Mouse (Mus musculus) stomach, embryonic 14.5 days (tissue): ENCODE data around the gene Hebp2. TPM values are rescaled to one million over a fixed set of nuclear protein-coding genes. Genes with fewer than 3 reads are reported as not detected.

Source experiments
- ATAC-seq: fragments of 200-750 bp; cut with Nextera tagmentation; 2 replicates; pipeline ENCODE4 v1.8.0; 2017; ENCODE audit warnings: low read depth, moderate TSS enrichment; ENCODE audit not compliant: insufficient number of reproducible peaks, insufficient read depth, low FRiP score
- H3K27ac ChIP-seq: fragments of 300-500 bp; sonication (generic); 2 replicates; pipeline ENCODE4 v1.5.1; 2014; ENCODE audit warnings: mild to moderate bottlenecking, low read length, moderate library complexity, mixed read lengths
- H3K27me3 ChIP-seq: fragments of 300-500 bp; sonication (generic); 2 replicates; pipeline ENCODE4 v1.6.1; 2014; ENCODE audit warnings: low read length, control low read depth, mixed read lengths; ENCODE audit not compliant: control insufficient read depth, insufficient read depth
- H3K36me3 ChIP-seq: fragments of 300-500 bp; sonication (generic); 2 replicates; pipeline ENCODE4 v1.6.1; 2014; ENCODE audit warnings: mild to moderate bottlenecking, control low read depth, low read length, moderate library complexity, mixed read lengths; ENCODE audit not compliant: control insufficient read depth, insufficient read depth
- H3K4me1 ChIP-seq: fragments of 300-500 bp; sonication (generic); 2 replicates; pipeline ENCODE4 v1.6.1; 2014; ENCODE audit warnings: low read length, control low read depth, mixed read lengths; ENCODE audit not compliant: control insufficient read depth, insufficient read depth
- H3K4me2 ChIP-seq: fragments of 300-500 bp; sonication (generic); replicated peaks from 2 replicates; pipeline ENCODE4 v1.6.1; 2014; ENCODE audit warnings: low read depth, low read length, control low read depth
- H3K4me3 ChIP-seq: fragments of 300-500 bp; sonication (generic); 2 replicates; pipeline ENCODE4 v1.5.1; 2014; ENCODE audit warnings: low read depth, low read length, control low read depth
- H3K9ac ChIP-seq: fragments of 300-500 bp; sonication (generic); replicated peaks from 2 replicates; pipeline ENCODE4 v1.6.1; 2014; ENCODE audit warnings: low read depth, mild to moderate bottlenecking, control low read depth, low read length, moderate library complexity, mixed read lengths
- H3K9me3 ChIP-seq: fragments of 300-500 bp; sonication (generic); 2 replicates; pipeline ENCODE4 v1.6.1; 2016; ENCODE audit warnings: low read depth, low read length, control low read depth; ENCODE audit not compliant: control insufficient read depth
- WGBS: fragments of 180-500 bp; shearing (Covaris S2); extraction: QIAGEN DNeasy Blood & Tissue Kit; methylation state at CpG from one replicate; pipeline ENCODE4 v1.1.7; 2014; 5-methylcytosine and 5-hydroxymethylcytosine counted together
- polyA plus RNA-seq: library from polyadenylated mRNA; unstranded; fragments of >200 nt; fragmentation: Nextera tagmentation; extraction: Ambion mirVana; gene quantifications from 2 replicates; pipeline ENCODE4 v1.2.1, GENCODE M21; 2014

Hebp2 gene
- polyA plus RNA-seq, 1 experiment from 2014 or later = 35.4 TPM

DNA sequence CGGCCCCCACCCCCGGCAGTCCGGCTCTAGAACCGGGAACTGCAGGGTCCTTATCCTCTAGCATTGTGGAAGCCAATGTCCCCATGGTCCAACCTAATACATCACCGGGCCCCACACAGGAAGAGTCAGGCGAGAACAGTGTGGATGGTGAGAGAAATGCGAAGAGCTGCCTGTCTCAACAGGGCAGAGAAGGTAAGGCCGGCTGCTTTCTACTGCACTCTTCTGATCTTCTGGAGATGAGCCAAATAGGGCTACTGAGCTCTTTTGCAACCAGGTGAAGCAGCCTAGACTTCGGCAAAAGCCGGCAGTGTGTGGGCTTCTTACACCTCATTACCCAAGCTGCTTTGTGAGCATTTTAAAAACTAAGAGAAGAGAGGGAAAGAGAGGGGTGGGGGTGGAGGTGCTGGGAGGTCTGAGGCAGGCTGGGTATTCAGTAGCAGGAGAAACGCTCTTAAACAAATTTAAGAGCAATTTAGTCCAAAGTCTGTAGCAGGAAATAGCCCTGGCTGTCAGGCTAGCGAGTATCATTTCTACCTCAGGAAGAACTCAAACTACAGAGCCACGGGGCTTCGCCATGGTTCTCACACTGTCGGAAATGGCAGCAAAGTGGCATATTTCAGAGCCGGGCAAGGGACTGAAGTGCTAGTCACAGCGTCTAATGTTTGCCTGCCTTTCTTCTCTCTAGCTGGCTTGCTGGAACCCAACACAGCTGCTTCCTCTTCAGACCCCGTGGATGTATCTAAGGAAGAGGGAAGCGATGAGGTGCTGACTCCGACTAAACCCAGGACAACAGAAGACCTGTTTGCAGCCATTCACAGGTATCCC lies 18.8 kb downstream of the Hebp2 start:
- no peaks in the 10 kb centered on the region for H3K9me3 ChIP-seq
- WGBS = 73% methylated on average over 20 of the region's 20 CpGs
- H3K27me3 ChIP-seq = no peaks in the 10 kb centered on the region
- no peak overlapping the region for H3K4me3 ChIP-seq
- peaks cover 19% of the 10 kb centered on the region; the same call in 1 of the 2 replicates for H3K36me3 ChIP-seq
- no peak for ATAC-seq
- no peaks in the 10 kb centered on the region for H3K4me1 ChIP-seq
- no peak overlapping the region for H3K27ac ChIP-seq
- H3K9ac ChIP-seq = no peak overlapping the region
- no peak overlapping the region for H3K4me2 ChIP-seq

DNA sequence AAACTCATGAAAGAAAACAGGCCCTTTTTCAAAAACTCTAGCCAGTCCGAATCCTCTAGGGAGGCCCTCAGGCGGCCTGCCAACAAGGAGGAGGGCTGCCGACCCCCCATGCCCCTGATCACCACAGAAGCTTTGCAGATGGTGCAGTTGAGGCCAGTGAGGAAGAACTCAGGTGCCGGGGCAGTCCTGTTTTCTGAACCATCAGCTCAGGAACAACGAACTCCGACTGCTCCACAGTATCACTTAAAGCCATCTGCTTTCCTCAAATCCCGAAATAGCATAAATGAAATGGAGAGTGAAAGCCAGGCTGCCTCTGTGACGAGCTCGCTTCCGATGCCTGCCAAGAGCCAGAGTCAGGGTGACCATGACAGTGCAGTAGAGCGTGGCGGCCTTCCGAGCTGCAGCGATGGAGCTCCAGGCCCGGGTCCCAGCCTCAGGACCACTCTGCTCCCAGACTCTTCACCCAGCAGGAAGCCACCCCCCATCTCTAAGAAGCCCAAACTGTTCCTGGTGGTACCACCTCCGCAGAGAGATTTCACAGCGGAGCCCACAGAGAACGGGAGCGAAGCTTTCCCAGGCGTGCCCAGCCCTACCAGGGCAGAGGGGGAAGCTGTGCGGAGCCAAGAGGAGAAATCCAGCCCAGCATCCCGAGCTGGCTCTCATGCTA lies 19.6 kb downstream of the Hebp2 start:
- WGBS = 76% methylated on average over 22 of the region's 22 CpGs
- Histone ChIP-seq H3K4me3 (no peak overlapping the region), H3K9ac (no peak overlapping the region), H3K36me3 (peaks cover 13% of the 10 kb centered on the region; the same call in 1 of the 2 replicates), H3K9me3 (no peaks in the 10 kb centered on the region), H3K27ac (no peak overlapping the region), H3K4me1 (no peaks in the 10 kb centered on the region), H3K27me3 (no peaks in the 10 kb centered on the region), H3K4me2 (no peak overlapping the region)
- no peak for ATAC-seq

DNA sequence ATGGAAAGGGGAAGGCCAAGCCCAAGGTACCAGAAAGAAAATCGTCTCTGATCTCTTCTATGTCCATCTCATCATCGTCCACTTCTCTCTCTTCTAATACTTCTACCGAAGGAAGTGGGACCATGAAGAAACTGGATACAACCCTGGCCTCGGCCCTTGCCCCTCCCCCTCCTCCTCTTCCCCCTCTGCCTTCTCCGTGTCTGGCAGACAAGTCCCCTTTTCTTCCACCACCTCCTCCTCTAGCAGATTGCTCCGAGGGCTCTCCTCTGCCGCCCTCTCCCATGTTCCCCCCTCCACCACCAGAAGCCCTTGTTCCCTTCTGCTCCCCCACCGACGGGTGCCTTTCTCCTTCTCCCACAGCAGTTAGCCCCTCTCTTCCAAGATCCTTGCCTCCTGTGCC lies 20.1 kb downstream of the Hebp2 start:
- Histone ChIP-seq H3K36me3 (peaks cover 13% of the 10 kb centered on the region; the same call in 1 of the 2 replicates), H3K27me3 (no peaks in the 10 kb centered on the region), H3K4me1 (no peaks in the 10 kb centered on the region), H3K9me3 (no peaks in the 10 kb centered on the region), H3K4me2 (no peak overlapping the region), H3K4me3 (no peak overlapping the region), H3K27ac (no peak overlapping the region), H3K9ac (no peak overlapping the region)
- no peak for ATAC-seq
- WGBS = 61% methylated on average over 9 of the region's 9 CpGs

DNA sequence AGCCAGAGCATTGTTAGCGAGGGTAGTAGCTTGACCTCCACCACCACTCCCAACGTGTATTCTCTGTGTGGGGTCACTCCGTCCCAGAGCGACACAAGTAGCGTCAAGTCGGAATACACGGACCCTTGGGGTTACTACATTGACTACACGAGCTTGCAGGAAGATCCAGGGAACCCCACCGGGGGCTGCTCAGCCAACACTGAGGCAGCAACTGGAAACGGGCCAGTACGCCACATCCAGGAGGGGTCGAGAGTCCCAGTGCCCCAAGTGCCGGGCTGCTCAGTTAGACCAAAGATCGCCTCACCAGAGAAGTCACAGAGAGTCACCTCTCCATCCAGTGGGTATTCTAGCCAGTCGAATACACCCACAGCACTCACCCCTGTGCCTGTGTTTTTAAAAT lies 20.6 kb downstream of the Hebp2 start:
- no peak overlapping the region for H3K9ac ChIP-seq
- ATAC-seq = no peak
- no peaks in the 10 kb centered on the region for H3K27me3 ChIP-seq
- H3K9me3 ChIP-seq = no peaks in the 10 kb centered on the region
- H3K4me1 ChIP-seq = no peaks in the 10 kb centered on the region
- no peak overlapping the region for H3K27ac ChIP-seq
- no peak overlapping the region for H3K4me2 ChIP-seq
- H3K4me3 ChIP-seq = no peak overlapping the region
- WGBS = 83% methylated on average over 15 of the region's 15 CpGs
- peaks cover 13% of the 10 kb centered on the region; the same call in 1 of the 2 replicates for H3K36me3 ChIP-seq

DNA sequence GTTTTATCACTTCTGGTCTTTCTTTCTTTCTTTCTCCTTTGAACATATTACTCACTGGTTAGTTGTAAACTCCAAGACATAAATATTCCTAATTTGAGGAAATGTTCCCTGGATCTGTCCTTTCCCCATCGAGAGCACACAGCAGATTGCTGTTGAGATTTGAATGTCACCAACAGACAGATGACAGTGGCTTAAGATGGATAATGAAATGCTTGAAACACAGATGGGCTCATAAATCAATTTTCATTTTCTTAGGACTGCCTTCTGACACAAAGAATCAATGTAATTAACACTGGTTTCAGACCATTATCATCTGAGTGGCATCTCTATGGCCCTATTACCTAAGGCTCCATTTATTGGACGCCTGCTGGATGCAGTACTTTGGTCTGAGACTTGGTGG lies 23.3 kb downstream of the Hebp2 start:
- H3K27me3 ChIP-seq = no peaks in the 10 kb centered on the region
- H3K4me2 ChIP-seq = no peak overlapping the region
- H3K9me3 ChIP-seq = no peaks in the 10 kb centered on the region
- no peak overlapping the region for H3K4me3 ChIP-seq
- 75% methylated on average over 2 of the region's 2 CpGs for WGBS
- H3K36me3 ChIP-seq = peaks cover 13% of the 10 kb centered on the region; the same call in 1 of the 2 replicates
- H3K4me1 ChIP-seq = no peaks in the 10 kb centered on the region
- H3K9ac ChIP-seq = no peak overlapping the region
- no peak for ATAC-seq
- H3K27ac ChIP-seq = no peak overlapping the region

DNA sequence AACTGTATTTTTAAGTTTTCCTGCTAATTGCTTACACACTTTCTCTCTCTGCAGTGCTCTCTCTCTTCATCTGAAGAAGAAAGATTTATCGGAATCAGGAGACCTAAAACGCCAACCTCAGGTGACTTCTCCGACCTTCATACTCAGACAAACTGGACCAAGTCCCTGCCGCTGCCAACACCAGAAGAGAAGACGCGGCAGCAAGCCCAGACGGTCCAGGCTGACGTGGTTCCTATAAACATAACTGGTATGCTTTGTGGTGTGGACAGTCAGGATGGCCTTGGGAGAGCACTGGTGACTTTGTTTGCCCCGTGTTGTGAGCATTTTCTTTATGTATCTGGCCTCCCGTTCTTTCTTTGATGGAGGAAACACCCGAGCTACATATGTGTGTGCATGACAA lies 34.4 kb downstream of the Hebp2 start:
- Histone ChIP-seq H3K27ac (no peak overlapping the region), H3K36me3 (no peaks in the 10 kb centered on the region), H3K4me1 (no peaks in the 10 kb centered on the region), H3K4me3 (no peak overlapping the region), H3K27me3 (no peaks in the 10 kb centered on the region), H3K9me3 (no peaks in the 10 kb centered on the region), H3K9ac (no peak overlapping the region), H3K4me2 (no peak overlapping the region)
- 89% methylated on average over 11 of the region's 11 CpGs for WGBS
- ATAC-seq = no peak

DNA sequence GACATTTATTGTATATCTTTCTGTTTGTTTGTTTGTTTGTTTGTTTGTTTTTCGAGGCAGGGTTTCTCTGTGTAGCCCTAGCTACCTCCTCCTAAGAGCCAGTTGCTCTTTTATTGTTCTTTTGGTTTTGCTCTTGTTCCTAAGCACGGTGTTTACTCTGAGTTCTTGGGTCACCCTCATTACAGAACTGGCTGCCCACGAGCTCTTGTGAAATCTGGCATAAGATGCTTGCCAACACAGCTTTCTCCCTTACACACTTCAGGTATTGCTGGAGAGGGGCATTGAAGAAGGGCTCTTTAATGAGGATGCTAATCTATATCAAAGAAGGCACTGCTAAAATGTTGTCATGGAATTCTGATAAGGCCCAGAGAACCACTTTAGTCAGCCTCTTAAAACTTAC lies 35.2 kb downstream of the Hebp2 start:
- Histone ChIP-seq H3K4me1 (no peaks in the 10 kb centered on the region), H3K9me3 (no peaks in the 10 kb centered on the region), H3K27me3 (no peaks in the 10 kb centered on the region), H3K9ac (no peak overlapping the region), H3K27ac (no peak overlapping the region), H3K4me3 (no peak overlapping the region), H3K36me3 (no peaks in the 10 kb centered on the region), H3K4me2 (no peak overlapping the region)
- WGBS = 77% methylated on average over 3 of the region's 3 CpGs
- no peak for ATAC-seq

DNA sequence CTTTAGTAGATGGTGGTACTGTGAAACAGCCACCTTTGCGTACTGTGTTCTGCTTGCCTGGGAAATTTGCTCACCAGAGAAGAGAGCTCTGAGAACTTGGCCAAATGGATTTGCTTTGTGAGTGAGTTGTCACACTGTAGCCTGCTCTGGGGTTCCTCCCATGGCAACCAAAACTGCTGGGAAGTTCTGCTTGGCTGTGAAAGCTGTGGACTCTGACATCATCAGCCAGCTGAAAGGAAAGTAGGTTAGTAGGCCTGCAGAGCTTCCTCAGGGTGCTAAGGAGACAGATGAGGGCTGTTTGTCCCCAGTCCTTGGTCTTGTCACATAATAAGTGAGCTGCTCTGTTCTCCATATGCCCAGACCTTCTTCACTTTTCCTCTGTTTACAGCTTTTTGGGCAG lies 37.3 kb downstream of the Hebp2 start:
- Histone ChIP-seq H3K27ac (no peak overlapping the region), H3K9me3 (no peaks in the 10 kb centered on the region), H3K27me3 (no peaks in the 10 kb centered on the region), H3K9ac (no peak overlapping the region), H3K36me3 (no peaks in the 10 kb centered on the region), H3K4me3 (no peak overlapping the region), H3K4me1 (no peaks in the 10 kb centered on the region), H3K4me2 (no peak overlapping the region)
- 90% methylated on average over 1 of the region's 1 CpGs for WGBS
- no peak for ATAC-seq
